Mouse (Mus musculus) midbrain, embryonic 10.5 days (tissue): Measurements from ENCODE around the gene Kansl1. TPM values are rescaled to one million over a fixed set of nuclear protein-coding genes. Genes with fewer than 3 reads are reported as not detected.

Experiments used
- DNase-seq: peaks from one replicate; pipeline ENCODE4 v3.0.0-alpha.2; 2017; ENCODE audit warnings: low spot score
- H3K27ac ChIP-seq: fragments of 300-500 bp; sonication (generic); replicated peaks from 2 replicates; pipeline ENCODE4 v1.5.1; 2016; ENCODE audit warnings: mild to moderate bottlenecking
- H3K27me3 ChIP-seq: fragments of 300-500 bp; sonication (generic); 2 replicates; pipeline ENCODE4 v1.6.1; 2016; ENCODE audit warnings: low read depth, mild to moderate bottlenecking; ENCODE audit not compliant: poor library complexity, severe bottlenecking
- H3K36me3 ChIP-seq: fragments of 300-500 bp; sonication (generic); 2 replicates; pipeline ENCODE4 v1.6.1; 2016; ENCODE audit warnings: mild to moderate bottlenecking, moderate library complexity
- H3K4me1 ChIP-seq: fragments of 300-500 bp; sonication (generic); 2 replicates; pipeline ENCODE4 v1.6.1; 2016
- H3K4me3 ChIP-seq: fragments of 300-500 bp; sonication (generic); 2 replicates; pipeline ENCODE4 v1.5.1; 2016; ENCODE audit warnings: mild to moderate bottlenecking, moderate library complexity
- H3K9me3 ChIP-seq: fragments of 300-500 bp; sonication (generic); replicated peaks from 2 replicates; pipeline ENCODE4 v1.6.1; 2016; ENCODE audit warnings: mild to moderate bottlenecking
- WGBS: fragments of 180-500 bp; shearing (Covaris S2); methylation state at CpG from one replicate; pipeline ENCODE4 v1.1.7; 2016; 5-methylcytosine and 5-hydroxymethylcytosine counted together
- polyA plus RNA-seq: library from polyadenylated mRNA; unstranded; fragments of >200 nt; fragmentation: Nextera tagmentation; extraction: Ambion mirVana; gene quantifications from 2 replicates; pipeline ENCODE4 v1.2.1, GENCODE M21; 2016

The Kansl1 gene
- polyA plus RNA-seq, 1 experiment from 2014 or later, result 24.5 TPM

DNA sequence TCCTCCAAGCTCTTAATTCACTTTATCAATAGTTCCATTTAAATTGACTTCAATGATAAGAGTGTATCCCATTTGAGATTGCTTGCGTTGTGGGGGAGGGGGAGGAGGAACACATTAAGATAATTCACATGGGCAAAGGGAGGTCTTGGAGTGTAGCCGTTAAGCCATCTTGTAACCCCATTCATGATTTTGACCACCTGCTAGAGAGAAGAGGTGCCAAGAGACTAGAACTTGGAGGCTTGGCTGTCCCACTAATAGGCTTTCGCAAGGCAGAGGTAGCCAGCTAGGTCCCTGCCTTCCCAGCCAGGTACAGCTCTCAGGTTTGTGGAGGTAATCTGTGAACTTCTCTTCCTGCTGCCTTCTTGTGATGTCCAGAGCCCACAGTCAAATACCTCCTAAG is 137.5 kb downstream of the Kansl1 start:
- 93% methylated on average over 3 of the region's 3 CpGs for WGBS
- H3K4me1 ChIP-seq, result no peaks in the 10 kb centered on the region
- no peaks in the 10 kb centered on the region for H3K9me3 ChIP-seq
- H3K4me3 ChIP-seq, result no peak overlapping the region
- no peak overlapping the region for H3K27ac ChIP-seq
- no peaks in the 10 kb centered on the region for H3K27me3 ChIP-seq
- no peak for DNase-seq
- peaks cover 57% of the 10 kb centered on the region for H3K36me3 ChIP-seq

DNA sequence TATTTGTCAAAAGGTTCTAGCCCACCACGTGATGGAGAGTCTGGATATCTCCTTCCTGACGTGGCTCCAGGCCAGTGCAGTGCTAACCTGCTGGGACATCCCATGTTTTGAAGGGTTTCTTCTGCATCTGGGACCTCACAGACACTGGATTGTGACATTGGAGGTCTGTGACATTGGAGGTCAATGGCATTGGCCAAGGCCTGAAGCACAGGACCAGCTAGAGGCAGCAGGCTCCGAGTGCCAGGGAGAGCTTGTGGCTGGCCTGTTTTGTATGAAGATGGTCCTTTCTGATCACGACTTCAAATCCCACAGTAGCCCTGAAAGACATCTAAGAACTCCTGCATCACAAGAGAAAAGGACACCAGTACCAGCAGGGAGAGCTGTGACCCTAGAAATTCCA is 138.5 kb downstream of the Kansl1 start:
- H3K27me3 ChIP-seq, result no peaks in the 10 kb centered on the region
- H3K9me3 ChIP-seq, result no peaks in the 10 kb centered on the region
- no peaks in the 10 kb centered on the region for H3K4me1 ChIP-seq
- no peak for DNase-seq
- no peak overlapping the region for H3K4me3 ChIP-seq
- peaks cover 46% of the 10 kb centered on the region for H3K36me3 ChIP-seq
- no peak overlapping the region for H3K27ac ChIP-seq
- WGBS, result 84% methylated on average over 4 of the region's 4 CpGs

DNA sequence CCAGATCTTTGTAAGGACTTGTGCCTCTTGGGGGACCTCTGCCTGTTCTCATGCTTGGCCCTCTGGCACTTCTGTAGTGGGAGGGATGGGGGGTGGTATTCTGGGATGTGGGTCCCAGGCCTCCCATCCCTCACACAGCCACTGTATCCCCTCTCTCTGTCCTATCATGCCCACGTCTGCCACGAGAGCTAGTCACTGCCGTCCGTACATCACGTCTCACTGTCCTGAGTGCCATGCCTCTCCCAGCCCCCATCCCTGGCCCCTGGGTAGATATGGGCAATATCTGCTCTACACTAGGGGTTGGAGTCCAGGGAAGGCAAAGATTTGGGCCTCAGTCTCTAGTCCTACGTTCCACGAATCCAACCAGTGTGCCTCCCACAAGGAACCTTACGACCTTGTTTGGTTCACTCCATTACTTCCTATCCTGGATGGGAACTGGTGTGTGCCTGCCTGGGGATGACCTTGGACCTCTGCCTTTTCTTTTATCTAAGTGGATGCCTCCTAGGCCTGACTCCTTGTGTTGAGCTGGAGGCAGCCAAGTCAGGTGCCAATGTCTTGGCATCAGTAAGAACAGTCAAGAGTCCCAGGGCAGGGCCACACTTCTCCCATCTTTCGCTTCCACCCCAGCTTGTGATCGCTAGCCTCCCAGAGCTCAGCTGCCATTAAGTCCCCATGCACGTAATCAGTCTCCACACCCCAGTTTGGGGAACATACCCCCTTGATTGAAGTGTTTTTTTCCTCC is 139.3 kb downstream of the Kansl1 start:
- H3K4me3 ChIP-seq, result no peak overlapping the region
- H3K27me3 ChIP-seq, result no peaks in the 10 kb centered on the region
- DNase-seq, result no peak
- H3K27ac ChIP-seq, result no peak overlapping the region
- no peaks in the 10 kb centered on the region for H3K4me1 ChIP-seq
- 91% methylated on average over 11 of the region's 11 CpGs for WGBS
- H3K36me3 ChIP-seq, result peaks cover 38% of the 10 kb centered on the region
- no peaks in the 10 kb centered on the region for H3K9me3 ChIP-seq

DNA sequence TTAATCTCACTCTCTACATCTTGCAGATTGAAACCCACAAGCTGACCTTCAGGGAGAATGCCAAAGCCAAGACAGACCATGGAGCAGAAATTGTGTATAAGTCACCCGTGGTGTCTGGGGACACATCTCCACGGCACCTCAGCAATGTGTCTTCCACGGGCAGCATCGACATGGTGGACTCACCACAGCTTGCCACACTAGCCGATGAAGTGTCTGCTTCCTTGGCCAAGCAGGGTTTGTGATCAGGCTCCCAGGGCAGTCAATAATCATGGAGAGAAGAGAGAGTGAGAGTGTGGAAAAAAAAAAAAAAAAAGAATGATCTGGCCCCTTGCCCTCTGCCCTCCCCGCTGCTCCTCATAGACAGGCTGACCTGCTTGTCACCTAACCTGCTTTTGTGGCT is 140.7 kb downstream of the Kansl1 start:
- Histone ChIP-seq H3K36me3 (peaks cover 24% of the 10 kb centered on the region), H3K27ac (no peak overlapping the region), H3K4me1 (no peaks in the 10 kb centered on the region), H3K27me3 (no peaks in the 10 kb centered on the region), H3K9me3 (no peaks in the 10 kb centered on the region), H3K4me3 (no peak overlapping the region)
- no peak for DNase-seq
- 91% methylated on average over 6 of the region's 6 CpGs for WGBS

DNA sequence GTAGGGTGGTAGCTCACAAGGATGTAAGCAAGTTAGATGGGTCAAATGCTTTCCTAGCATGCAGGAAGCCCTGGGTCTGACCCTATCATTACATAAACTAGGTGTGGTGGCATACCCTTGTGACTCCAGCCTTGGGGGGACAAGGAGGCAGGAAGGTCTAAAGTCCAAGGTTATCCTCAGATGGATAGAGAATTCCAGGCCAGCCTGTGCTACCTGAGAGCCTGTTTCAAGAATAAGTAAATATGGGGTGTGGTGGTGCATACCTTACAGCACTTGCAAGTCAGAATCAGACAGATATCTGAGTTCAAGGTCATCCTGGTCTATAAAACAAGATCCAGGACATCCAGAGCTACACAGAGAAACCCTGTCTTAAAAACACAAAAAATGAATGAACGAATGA is 141.2 kb downstream of the Kansl1 start:
- Histone ChIP-seq H3K36me3 (peaks cover 19% of the 10 kb centered on the region), H3K27ac (no peak overlapping the region), H3K4me3 (no peak overlapping the region), H3K9me3 (no peaks in the 10 kb centered on the region), H3K4me1 (no peaks in the 10 kb centered on the region), H3K27me3 (no peaks in the 10 kb centered on the region)
- 97% methylated on average over 1 of the region's 1 CpGs for WGBS
- DNase-seq, result no peak

DNA sequence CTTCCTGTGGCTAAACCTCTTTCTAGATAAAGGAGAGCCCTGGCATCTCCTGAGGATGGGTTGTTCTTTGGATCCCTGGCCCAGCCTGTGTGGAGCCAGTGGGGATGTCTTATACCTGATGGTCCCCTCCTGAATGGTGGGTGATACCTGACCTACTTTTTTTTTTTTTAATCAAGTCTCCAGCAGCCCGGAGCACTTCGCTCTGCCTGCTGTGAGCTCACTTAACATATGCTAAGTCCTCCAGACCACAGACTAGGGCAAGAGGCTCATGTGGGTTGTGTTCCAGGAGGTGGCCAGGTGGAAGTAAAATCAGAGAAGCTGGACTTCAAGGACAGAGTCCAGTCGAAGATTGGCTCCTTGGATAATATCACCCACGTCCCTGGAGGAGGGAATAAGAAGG is 146.5 kb downstream of the Kansl1 start:
- no peaks in the 10 kb centered on the region for H3K9me3 ChIP-seq
- peaks cover 12% of the 10 kb centered on the region for H3K27me3 ChIP-seq
- no peaks in the 10 kb centered on the region for H3K36me3 ChIP-seq
- H3K4me1 ChIP-seq, result peaks cover 38% of the 10 kb centered on the region
- DNase-seq, result no peak
- no peak overlapping the region for H3K27ac ChIP-seq
- WGBS, result 28% methylated on average over 4 of the region's 4 CpGs
- no peak overlapping the region for H3K4me3 ChIP-seq

DNA sequence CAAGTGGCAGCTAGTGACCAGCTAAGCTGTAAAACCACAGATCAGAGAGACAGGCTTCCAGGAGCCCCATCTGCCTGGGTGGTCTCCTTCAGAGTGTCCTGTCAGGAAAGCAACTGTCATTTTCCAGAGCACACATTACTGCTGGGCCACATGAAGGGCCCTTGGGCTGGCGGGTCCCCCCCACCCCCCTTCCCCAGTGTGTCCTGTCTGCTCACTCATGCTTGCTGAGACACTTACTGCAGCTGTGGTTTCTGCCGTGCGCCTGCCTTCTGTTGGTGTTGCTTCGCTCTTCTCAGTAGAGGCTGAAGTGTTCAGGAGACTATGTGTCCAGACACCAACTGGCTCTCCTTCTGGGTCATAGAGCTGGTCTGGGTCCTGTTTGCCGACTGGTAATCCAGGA is 148.2 kb downstream of the Kansl1 start:
- Histone ChIP-seq H3K27me3 (peaks cover 12% of the 10 kb centered on the region), H3K36me3 (no peaks in the 10 kb centered on the region), H3K4me3 (no peak overlapping the region), H3K9me3 (no peaks in the 10 kb centered on the region), H3K4me1 (peaks cover 38% of the 10 kb centered on the region), H3K27ac (no peak overlapping the region)
- DNase-seq, result no peak
- WGBS, result 58% methylated on average over 5 of the region's 5 CpGs

DNA sequence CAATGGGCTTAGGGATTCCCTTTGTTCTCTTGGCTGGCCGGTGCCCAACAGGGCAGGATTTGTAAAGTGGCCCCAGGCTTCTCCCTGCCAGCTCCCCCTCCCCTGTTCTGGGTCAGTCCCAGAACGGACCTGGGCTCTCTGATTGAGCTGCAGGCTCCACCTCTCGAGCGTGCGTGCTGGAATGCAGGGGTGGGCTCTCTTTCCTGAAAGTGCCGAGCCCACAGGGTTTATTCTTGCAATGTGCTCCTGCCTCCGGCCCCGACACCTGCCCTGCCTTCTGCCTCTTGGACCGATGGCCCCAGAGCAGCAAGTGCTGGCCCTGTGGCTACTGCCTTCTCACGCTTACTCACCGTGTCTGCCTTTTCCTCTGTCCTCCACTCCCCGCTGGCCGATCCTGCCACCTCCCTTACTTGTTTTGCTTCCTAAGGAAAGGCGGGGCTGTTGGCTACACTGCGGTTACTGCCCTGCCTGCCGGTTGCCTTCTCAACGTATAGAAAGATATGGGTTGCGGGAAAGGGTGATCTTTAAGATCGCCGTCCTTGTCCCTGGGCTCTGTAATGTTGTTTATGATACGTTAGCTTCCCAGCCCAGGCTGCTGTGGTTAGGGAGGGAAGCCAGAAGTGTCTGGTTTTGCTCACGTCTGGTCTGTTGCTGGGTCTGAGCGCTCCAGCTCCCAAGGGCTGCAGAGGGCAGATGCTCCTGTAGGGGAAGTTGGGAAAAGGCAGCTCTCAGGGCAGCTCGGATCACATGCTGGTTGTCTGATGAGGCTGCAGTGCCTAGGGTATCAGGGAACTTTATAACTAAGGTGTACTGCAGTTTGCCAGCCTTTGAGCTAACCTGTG is 149.5 kb downstream of the Kansl1 start:
- Histone ChIP-seq H3K4me3 (peak overlapping the region; percentile 61), H3K4me1 (peaks cover 38% of the 10 kb centered on the region), H3K27ac (peak overlapping the region; percentile 83), H3K9me3 (no peaks in the 10 kb centered on the region), H3K36me3 (no peaks in the 10 kb centered on the region), H3K27me3 (peaks cover 12% of the 10 kb centered on the region)
- DNase-seq, result peak; percentile 63
- under 1% methylated on average over 24 of the region's 24 CpGs for WGBS

DNA sequence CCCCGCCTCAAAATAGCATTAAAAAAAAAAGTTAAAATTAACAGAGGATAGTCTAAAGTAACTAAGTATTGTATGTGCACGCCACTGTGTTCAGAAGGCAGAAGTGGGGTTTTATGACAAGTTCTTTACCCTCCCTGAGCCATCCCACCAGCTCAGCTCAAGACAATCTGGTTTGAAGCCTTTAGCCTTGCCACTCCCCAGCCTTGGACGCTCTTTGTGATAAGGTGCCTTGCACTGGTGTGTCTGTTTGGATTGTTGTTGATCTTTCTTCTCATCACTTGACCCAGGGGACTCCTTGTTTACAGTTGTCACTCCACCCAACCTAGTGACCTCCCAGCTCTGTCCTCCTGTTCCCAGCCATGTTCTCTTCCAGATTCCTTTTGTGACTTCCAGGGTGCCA is 151.0 kb downstream of the Kansl1 start:
- Histone ChIP-seq H3K36me3 (no peaks in the 10 kb centered on the region), H3K27me3 (peaks cover 12% of the 10 kb centered on the region), H3K9me3 (no peaks in the 10 kb centered on the region), H3K4me1 (peaks cover 38% of the 10 kb centered on the region), H3K4me3 (no peak overlapping the region), H3K27ac (no peak overlapping the region)
- WGBS, result 74% methylated on average over 3 of the region's 3 CpGs
- DNase-seq, result no peak

DNA sequence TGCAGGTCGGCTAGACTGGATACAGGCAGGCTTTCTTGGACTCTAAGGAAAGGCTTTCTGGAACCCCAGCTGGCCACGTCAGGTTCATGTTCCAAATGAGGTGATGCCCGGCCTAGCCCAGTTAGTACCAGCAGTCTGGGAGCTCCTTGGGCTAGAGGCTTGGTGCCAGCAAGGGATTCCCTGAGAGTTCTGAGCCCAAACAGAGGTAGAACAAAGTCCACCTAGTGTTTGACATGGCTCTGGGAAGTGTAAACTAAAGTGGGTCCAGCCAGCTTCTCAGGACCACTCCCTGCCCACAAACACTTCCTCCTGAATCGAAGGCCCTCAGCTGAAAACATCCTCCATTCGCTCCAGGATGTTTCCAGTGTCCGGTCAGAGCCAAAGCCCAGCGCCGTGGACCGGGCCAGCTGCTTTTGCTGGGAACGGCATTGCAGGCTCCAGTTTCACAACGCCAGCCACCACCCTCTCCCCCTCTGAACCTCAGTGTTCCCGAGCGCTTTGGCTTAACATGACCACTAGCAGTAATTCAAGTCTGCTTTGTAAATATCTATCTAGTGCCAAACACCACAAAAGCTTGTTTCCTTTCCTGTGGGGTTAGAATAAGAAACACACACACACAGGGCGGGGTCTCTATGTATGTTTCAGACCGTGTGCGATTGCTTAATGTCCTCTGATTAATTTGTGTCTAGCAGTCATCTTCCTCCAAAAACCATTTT is 151.8 kb downstream of the Kansl1 start:
- WGBS, result 74% methylated on average over 16 of the region's 16 CpGs
- Histone ChIP-seq H3K9me3 (no peaks in the 10 kb centered on the region), H3K4me3 (no peak overlapping the region), H3K27me3 (peaks cover 12% of the 10 kb centered on the region), H3K36me3 (no peaks in the 10 kb centered on the region), H3K27ac (no peak overlapping the region), H3K4me1 (peaks cover 38% of the 10 kb centered on the region)
- no peak for DNase-seq

DNA sequence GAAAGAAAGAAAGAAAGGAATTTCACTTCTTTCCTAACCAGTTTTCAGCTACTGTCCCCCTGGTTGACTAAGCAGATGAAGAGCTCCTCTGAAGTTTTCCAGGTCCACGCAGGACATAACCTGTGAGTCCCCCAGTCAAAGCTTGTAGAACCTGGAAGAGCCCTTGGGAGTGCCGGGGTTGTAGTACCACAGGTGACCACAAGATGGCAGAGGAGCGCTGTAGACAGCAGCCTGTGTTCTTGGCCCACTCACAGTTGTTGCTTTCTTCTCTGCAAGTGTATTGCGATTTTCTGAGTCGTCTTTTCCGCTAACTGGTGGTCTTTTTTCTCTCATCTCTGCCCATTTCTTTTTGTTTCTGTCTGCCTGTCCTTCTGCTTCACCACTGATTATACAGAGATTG is 153.0 kb downstream of the Kansl1 start:
- no peaks in the 10 kb centered on the region for H3K9me3 ChIP-seq
- 14% methylated on average over 6 of the region's 6 CpGs for WGBS

DNA sequence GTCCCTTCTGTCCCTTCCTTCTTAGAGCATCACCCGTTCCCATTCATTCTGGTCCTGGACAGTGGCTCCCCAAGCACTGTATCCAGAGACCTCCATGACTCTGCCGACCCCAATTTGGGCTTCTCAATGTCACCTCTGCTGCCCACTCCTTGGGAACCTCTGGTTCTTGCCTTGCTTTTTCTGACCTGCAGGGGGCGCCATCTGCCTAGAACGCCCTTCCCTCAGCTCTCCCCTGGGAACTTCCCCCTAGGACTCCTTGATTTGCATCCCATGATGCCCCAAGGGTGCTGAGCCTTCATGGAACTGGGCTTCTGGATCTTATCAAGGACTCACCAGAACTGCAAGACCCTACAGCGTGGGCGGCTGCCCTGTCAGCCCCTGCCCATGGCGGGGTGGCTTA is 157.0 kb downstream of the Kansl1 start:
- no peak overlapping the region for H3K27ac ChIP-seq
- 71% methylated on average over 7 of the region's 7 CpGs for WGBS
- no peaks in the 10 kb centered on the region for H3K36me3 ChIP-seq
- DNase-seq, result no peak
- peaks cover 29% of the 10 kb centered on the region for H3K27me3 ChIP-seq
- no peaks in the 10 kb centered on the region for H3K9me3 ChIP-seq
- H3K4me1 ChIP-seq, result peaks cover 5% of the 10 kb centered on the region; the same call in 1 of the 2 replicates
- H3K4me3 ChIP-seq, result no peak overlapping the region

More for the DNA sequence above, 153.0 kb downstream of the Kansl1 start:
- Histone ChIP-seq H3K36me3 (no peaks in the 10 kb centered on the region), H3K27ac (no peak overlapping the region), H3K4me3 (no peak overlapping the region), H3K4me1 (peaks cover 32% of the 10 kb centered on the region), H3K27me3 (peaks cover 21% of the 10 kb centered on the region)
- peak; percentile 81 for DNase-seq
